Mouse (Mus musculus) lung, adult 2 months (tissue): ENCODE data around the gene Adamts2.

Experiments
- CTCF ChIP-seq: fragments of 200-500 bp; IDR thresholded peaks from 2 replicates; pipeline ENCODE4 v1.5.1; 2011; ENCODE audit warnings: mild to moderate bottlenecking, low read length, control low read depth; ENCODE audit not compliant: insufficient read depth
- POLR2A ChIP-seq: fragments of 200-500 bp; IDR thresholded peaks from 2 replicates; pipeline ENCODE4 v1.6.1; 2011; ENCODE audit warnings: low read depth, mild to moderate bottlenecking, control low read depth, low read length, borderline replicate concordance; ENCODE audit errors: extremely low read depth

DNA sequence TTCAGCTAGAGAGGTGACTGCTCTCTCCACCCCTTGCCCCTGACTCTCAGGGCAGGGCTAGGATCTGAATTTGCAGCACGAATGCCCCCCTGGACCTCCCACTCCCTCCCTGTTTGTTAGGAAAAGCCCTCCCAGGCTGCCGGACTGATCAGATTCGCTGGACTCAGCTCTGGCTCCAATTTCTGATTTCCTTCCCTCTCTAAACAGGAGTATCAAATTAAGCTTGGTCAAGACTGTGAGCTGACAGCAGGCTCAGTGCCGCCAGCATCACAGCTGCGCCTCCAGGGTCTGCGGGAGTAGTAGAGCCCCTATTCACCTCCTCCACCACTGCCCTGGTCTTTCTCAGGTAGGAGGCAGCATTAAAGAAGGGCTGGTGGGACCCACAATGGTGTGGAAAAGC, 117.0 kb downstream of the Adamts2 start:
- TF ChIP-seq CTCF (no peak), POLR2A (no peak)
